Mouse (Mus musculus) liver, embryonic 14.5 days (tissue): ENCODE data around the gene Edil3. TPM values are rescaled to one million over a fixed set of nuclear protein-coding genes. Genes with fewer than 3 reads are reported as not detected.

Experiments used
- ATAC-seq: fragments of 200-750 bp; cut with Nextera tagmentation; 2 replicates; pipeline ENCODE4 v1.8.0; 2017; ENCODE audit warnings: moderate number of reproducible peaks, mild to moderate bottlenecking, moderate library complexity; ENCODE audit not compliant: insufficient read depth
- DNase-seq, 3 experiments: peaks; one replicate each; pipeline ENCODE4 v3.0.0-alpha.2; 2012 to 2013; ENCODE audit warnings: low read depth in 3 of 3, low spot score in 3 of 3
- H3K27ac ChIP-seq: fragments of 300-500 bp; sonication (generic); 2 replicates; pipeline ENCODE4 v1.5.1; 2014; ENCODE audit warnings: moderate library complexity, mild to moderate bottlenecking, control low read depth, inconsistent platforms
- H3K27me3 ChIP-seq: fragments of 300-500 bp; sonication (generic); 2 replicates; pipeline ENCODE4 v1.6.1; 2014; ENCODE audit warnings: mild to moderate bottlenecking, low read length, moderate library complexity; ENCODE audit not compliant: control insufficient read depth, insufficient read depth
- H3K36me3 ChIP-seq: fragments of 300-500 bp; sonication (generic); replicated peaks from 2 replicates; pipeline ENCODE4 v1.6.1; 2014; ENCODE audit warnings: low read depth; ENCODE audit not compliant: control insufficient read depth, insufficient read depth
- H3K4me1 ChIP-seq, 2 experiments: fragments of 200-500 bp in 1 of 2; fragments of 300-500 bp in 1 of 2; sonication (generic) in 1 of 2; replicated peaks; 2 replicates each; pipeline ENCODE4 v1.6.1; 2012 to 2014; ENCODE audit warnings: antibody characterized with exemption in 1 of 2, inconsistent platforms in 1 of 2, low read length in 1 of 2; ENCODE audit not compliant: control insufficient read depth in 2 of 2, insufficient read depth in 2 of 2
- H3K4me2 ChIP-seq: fragments of 300-500 bp; sonication (generic); 2 replicates; pipeline ENCODE4 v1.6.1; 2014; ENCODE audit warnings: low read depth, mild to moderate bottlenecking, control low read depth, moderate library complexity
- H3K4me3 ChIP-seq, 2 experiments: fragments of 200-500 bp in 1 of 2; fragments of 300-500 bp in 1 of 2; sonication (generic) in 1 of 2; 2 replicates each; pipeline ENCODE4 v1.5.1; 2012 to 2014; ENCODE audit warnings: low read depth in 2 of 2, low read length in 2 of 2, mild to moderate bottlenecking in 2 of 2, control low read depth in 1 of 2, inconsistent platforms in 1 of 2, moderate library complexity in 1 of 2; ENCODE audit not compliant: insufficient read depth in 1 of 2
- H3K9ac ChIP-seq: fragments of 300-500 bp; sonication (generic); replicated peaks from 2 replicates; pipeline ENCODE4 v1.6.1; 2014; ENCODE audit warnings: mild to moderate bottlenecking, control low read depth, moderate library complexity
- H3K9me3 ChIP-seq: fragments of 300-500 bp; sonication (generic); 2 replicates; pipeline ENCODE4 v1.6.1; 2016; ENCODE audit warnings: low read length, mixed read lengths; ENCODE audit not compliant: control insufficient read depth
- CTCF ChIP-seq: IDR thresholded peaks from 2 replicates; pipeline ENCODE4 v1.5.1; 2016; ENCODE audit warnings: antibody characterized with exemption, low read depth, control low read depth
- EP300 ChIP-seq: IDR thresholded peaks from 2 replicates; pipeline ENCODE4 v1.6.1; 2016; ENCODE audit warnings: antibody characterized with exemption, low read depth
- WGBS: fragments of 180-500 bp; shearing (Covaris S2); extraction: QIAGEN DNeasy Blood & Tissue Kit; methylation state at CpG from one replicate; pipeline ENCODE4 v1.1.7; 2014; ENCODE audit not compliant: insufficient replicate concordance; 5-methylcytosine and 5-hydroxymethylcytosine counted together
- polyA plus RNA-seq, 2 experiments: library from polyadenylated mRNA; depleted of rRNA in 1 of 2; stranded (reverse) in 1 of 2; unstranded in 1 of 2; fragments of >200 nt; fragmentation: Nextera tagmentation in 1 of 2; extraction: Ambion mirVana in 1 of 2; gene quantifications; 2 replicates each; pipeline versions ENCODE4 v1.2.1 to v1.2.3; 2012 to 2014

The Edil3 gene
- polyA plus RNA-seq (2012; rRNA removed) (0.06 and 0.08 TPM in 2 replicates), polyA plus RNA-seq (2014; fragmentation: Nextera tagmentation; extraction: Ambion mirVana) (0.20 and 0.25 TPM in 2 replicates)

DNA sequence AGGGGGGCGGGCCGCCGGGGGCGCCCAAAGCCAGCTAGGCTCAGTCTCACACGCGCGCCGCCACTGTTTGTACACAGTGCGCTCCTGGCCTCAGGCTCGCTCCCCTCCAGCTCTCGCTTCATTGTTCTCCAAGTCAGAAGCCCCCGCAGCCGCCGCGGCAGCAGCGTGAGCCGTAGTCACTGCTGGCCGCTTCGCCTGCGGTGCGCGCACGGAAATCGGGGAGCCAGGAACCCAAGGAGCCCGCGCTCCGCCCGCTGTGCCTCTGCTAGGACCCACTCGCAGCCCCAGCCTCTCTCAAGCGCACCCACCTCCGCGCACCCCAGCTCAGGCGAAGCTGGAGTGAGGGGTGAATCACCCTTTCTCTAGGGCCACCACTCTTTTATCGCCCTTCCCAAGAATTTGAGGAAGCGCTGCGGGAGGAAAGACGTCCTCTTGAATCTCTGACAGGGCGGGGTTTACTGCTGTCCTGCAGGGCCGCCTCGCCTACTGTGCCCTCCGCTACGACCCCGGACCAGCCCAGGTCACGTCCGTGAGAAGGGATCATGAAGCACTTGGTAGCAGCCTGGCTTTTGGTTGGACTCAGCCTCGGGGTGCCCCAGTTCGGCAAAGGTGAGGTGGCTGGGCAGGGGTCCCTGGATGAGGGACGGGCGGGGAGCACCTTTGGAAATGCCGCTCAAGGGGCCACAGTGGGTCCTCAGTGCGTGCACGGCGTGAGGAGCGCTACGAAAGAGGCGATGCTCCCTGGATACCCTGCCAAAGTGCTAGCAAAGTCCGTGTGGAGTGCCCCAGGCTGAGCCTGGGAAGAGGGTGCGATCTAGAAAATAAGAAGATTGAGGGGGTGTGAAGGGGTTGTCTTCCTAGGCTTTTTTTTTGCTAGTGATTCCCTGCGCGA is at the start of gene Edil3:
Gene Edil3, plus strand, starts transcription at position 33 of the 892 bp plus-strand sequence.
- 1% methylated on average over 58 of the region's 60 CpGs for WGBS
- H3K27ac ChIP-seq = no peak within 1 kb of the TSS
- no peaks in the 10 kb centered on the region for H3K4me1 ChIP-seq
- TF ChIP-seq CTCF = no peak
- no peak for TF ChIP-seq EP300
- DNase-seq = no peak
- H3K36me3 ChIP-seq = no peaks in the 10 kb centered on the region
- H3K4me2 ChIP-seq = peak within 1 kb of the TSS; percentile 53
- ATAC-seq = no peak
- no peaks in the 10 kb centered on the region for H3K9me3 ChIP-seq
- H3K9ac ChIP-seq = no peak within 1 kb of the TSS
- peak within 1 kb of the TSS; percentile 31 to 35 for H3K4me3 ChIP-seq
- H3K27me3 ChIP-seq = peaks cover 13% of the 10 kb centered on the region

DNA sequence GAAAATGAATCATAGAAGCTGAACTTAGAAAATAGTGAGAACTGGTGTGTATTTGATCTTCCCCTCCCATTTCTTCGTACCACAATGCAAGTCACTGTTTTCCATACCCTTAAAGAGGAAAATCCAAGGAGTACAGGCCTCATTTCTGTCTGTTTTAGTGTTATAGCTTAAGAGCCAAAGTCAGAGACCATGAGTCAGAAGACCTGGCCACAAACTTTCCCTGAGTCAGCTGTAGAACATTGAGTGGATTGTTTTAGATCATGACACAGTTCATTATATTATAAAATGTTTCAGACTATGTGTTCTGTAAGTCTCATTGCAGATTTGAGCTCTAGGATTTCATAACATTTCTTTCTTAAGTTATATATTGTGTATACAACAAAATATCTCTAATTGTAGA is 22.1 kb upstream of the Edil3 start:
- Histone ChIP-seq H3K27ac (no peak overlapping the region), H3K4me2 (no peak overlapping the region), H3K4me1 (no peaks in the 10 kb centered on the region), H3K4me3 (no peak overlapping the region), H3K36me3 (no peaks in the 10 kb centered on the region), H3K9ac (no peak overlapping the region), H3K27me3 (no peaks in the 10 kb centered on the region), H3K9me3 (no peaks in the 10 kb centered on the region)
- 39% methylated on average over 1 of the region's 1 CpGs for WGBS
- ATAC-seq = no peak
- no peak for DNase-seq
- TF ChIP-seq CTCF (no peak), EP300 (no peak)

DNA sequence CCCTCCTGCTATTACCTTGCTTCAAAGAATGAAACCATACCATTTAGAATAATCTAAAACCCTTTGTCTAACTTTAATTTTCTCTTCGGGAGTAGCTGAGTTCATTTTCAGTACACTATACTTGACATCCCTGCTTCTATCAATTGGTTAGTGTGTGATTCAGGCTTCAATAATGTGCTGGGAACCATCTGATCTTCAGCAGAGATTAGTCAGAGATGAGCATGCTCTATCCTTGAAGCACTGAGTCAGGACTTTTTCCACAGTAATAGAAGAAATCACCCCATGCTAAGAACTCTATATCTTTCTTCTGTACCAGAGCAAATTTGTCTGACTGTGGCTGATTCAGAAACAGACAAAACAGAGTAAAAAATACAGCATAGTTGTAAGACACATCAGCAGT is 20.3 kb upstream of the Edil3 start:
- TF ChIP-seq EP300 (no peak), CTCF (no peak)
- no peak overlapping the region for H3K9ac ChIP-seq
- no peak overlapping the region for H3K4me3 ChIP-seq
- no peaks in the 10 kb centered on the region for H3K9me3 ChIP-seq
- no peak overlapping the region for H3K27ac ChIP-seq
- H3K36me3 ChIP-seq = no peaks in the 10 kb centered on the region
- no peak for DNase-seq
- WGBS = 84% methylated on average over 1 of the region's 1 CpGs
- H3K27me3 ChIP-seq = no peaks in the 10 kb centered on the region
- no peaks in the 10 kb centered on the region for H3K4me1 ChIP-seq
- ATAC-seq = no peak
- no peak overlapping the region for H3K4me2 ChIP-seq

- 28% methylated on average over 1 of the region's 1 CpGs for WGBS
- H3K9ac ChIP-seq = no peak overlapping the region
- no peak overlapping the region for H3K4me2 ChIP-seq
- no peaks in the 10 kb centered on the region for H3K4me1 ChIP-seq
- no peak overlapping the region for H3K4me3 ChIP-seq
- H3K9me3 ChIP-seq = no peaks in the 10 kb centered on the region
- TF ChIP-seq CTCF (no peak), EP300 (no peak)
- DNase-seq (no peak), ATAC-seq (no peak)
- no peaks in the 10 kb centered on the region for H3K27me3 ChIP-seq
- H3K27ac ChIP-seq = no peak overlapping the region
- no peaks in the 10 kb centered on the region for H3K36me3 ChIP-seq
These were observed 15.4 kb upstream of the Edil3 start for GRCm38 (mm10) chr13:88805838-88806237.

DNA sequence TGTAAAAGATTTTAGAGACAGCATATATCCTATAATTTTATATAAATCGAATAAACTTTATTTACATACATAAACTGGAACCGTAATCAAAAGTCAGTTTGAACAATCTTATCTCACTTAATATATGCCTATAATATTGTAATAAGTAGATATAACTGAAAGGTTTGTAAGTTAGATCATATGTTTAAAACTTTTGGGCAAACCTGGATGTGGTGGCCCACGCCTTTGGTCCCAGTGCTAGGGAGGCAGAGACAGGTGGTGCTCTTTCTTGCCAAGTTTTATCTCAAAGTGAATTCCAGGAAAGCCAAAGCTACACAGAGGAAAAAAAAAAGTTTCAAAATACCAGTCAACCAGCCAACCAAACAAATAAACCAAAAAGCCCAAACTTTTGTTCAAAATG is 15.0 kb upstream of the Edil3 start:
- H3K36me3 ChIP-seq = no peaks in the 10 kb centered on the region
- H3K4me3 ChIP-seq = no peak overlapping the region
- H3K27ac ChIP-seq = no peak overlapping the region
- no peaks in the 10 kb centered on the region for H3K4me1 ChIP-seq
- DNase-seq (no peak), ATAC-seq (no peak)
- TF ChIP-seq CTCF = no peak
- TF ChIP-seq EP300 = no peak
- H3K27me3 ChIP-seq = no peaks in the 10 kb centered on the region
- no peak overlapping the region for H3K9ac ChIP-seq
- 65% methylated on average over 3 of the region's 3 CpGs for WGBS
- no peaks in the 10 kb centered on the region for H3K9me3 ChIP-seq
- no peak overlapping the region for H3K4me2 ChIP-seq
